Mouse (Mus musculus) neural tube, embryonic 13.5 days (tissue): ENCODE results near the gene Cdiptos. TPM values are rescaled to one million over a fixed set of nuclear protein-coding genes. Genes with fewer than 3 reads are reported as not detected.

Experiments used
- ATAC-seq: fragments of 200-750 bp; cut with Nextera tagmentation; 2 replicates; pipeline ENCODE4 v1.8.0; 2017; ENCODE audit warnings: low read depth, mild to moderate bottlenecking, moderate TSS enrichment, moderate library complexity
- H3K27ac ChIP-seq: fragments of 300-500 bp; sonication (generic); replicated peaks from 2 replicates; pipeline ENCODE4 v1.5.1; 2015; ENCODE audit warnings: moderate library complexity, mild to moderate bottlenecking, inconsistent platforms
- H3K27me3 ChIP-seq: fragments of 300-500 bp; sonication (generic); 2 replicates; pipeline ENCODE4 v1.6.1; 2015; ENCODE audit warnings: mild to moderate bottlenecking, inconsistent platforms
- H3K36me3 ChIP-seq: fragments of 300-500 bp; sonication (generic); 2 replicates; pipeline ENCODE4 v1.6.1; 2015; ENCODE audit warnings: mild to moderate bottlenecking, inconsistent platforms
- H3K4me1 ChIP-seq: fragments of 300-500 bp; sonication (generic); replicated peaks from 2 replicates; pipeline ENCODE4 v1.6.1; 2015; ENCODE audit warnings: inconsistent platforms
- H3K4me2 ChIP-seq: fragments of 300-500 bp; sonication (generic); 2 replicates; pipeline ENCODE4 v1.6.1; 2015; ENCODE audit warnings: inconsistent platforms, mild to moderate bottlenecking, moderate library complexity
- H3K4me3 ChIP-seq: fragments of 300-500 bp; sonication (generic); 2 replicates; pipeline ENCODE4 v1.5.1; 2015; ENCODE audit warnings: mild to moderate bottlenecking, inconsistent platforms
- H3K9ac ChIP-seq: fragments of 300-500 bp; sonication (generic); 2 replicates; pipeline ENCODE4 v1.6.1; 2015; ENCODE audit warnings: moderate library complexity, mild to moderate bottlenecking, inconsistent platforms
- H3K9me3 ChIP-seq: fragments of 300-500 bp; sonication (generic); 2 replicates; pipeline ENCODE4 v1.6.1; 2016; ENCODE audit warnings: inconsistent platforms
- WGBS: fragments of 180-500 bp; shearing (Covaris S2); methylation state at CpG from one replicate; pipeline ENCODE4 v1.1.7; 2015; 5-methylcytosine and 5-hydroxymethylcytosine counted together
- polyA plus RNA-seq: library from polyadenylated mRNA; unstranded; fragments of >200 nt; fragmentation: Nextera tagmentation; extraction: Ambion mirVana; gene quantifications from 2 replicates; pipeline ENCODE4 v1.2.1, GENCODE M21; 2015

Cdiptos gene
- polyA plus RNA-seq, 1 experiment from 2014 or later, result 1.2 TPM

DNA sequence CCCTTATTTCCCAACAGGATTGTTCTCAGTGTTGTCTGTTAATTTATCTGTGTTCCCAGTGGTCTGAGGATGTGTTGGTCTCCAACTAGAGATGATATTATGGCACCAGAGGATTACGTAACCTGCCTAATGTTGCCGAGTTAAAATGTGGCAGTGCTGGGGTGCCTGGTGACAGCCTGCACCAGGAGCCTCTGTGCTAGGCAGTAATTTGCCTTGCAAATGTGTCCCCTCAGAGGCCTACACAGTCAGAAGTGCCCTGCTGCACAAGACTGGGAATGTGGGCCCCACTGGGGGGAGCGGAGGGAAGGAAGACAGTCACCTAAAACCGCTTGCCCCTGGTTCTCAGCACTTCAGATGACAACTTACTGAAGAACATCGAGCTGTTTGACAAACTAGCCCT is 34.1 kb downstream of the Cdiptos start:
- no peak overlapping the region for H3K27ac ChIP-seq
- H3K4me2 ChIP-seq, result no peak overlapping the region
- H3K27me3 ChIP-seq, result no peaks in the 10 kb centered on the region
- WGBS, result 56% methylated on average over 5 of the region's 5 CpGs
- no peak overlapping the region for H3K9ac ChIP-seq
- peaks cover 9% of the 10 kb centered on the region; the same call in 1 of the 2 replicates for H3K4me1 ChIP-seq
- peaks cover 64% of the 10 kb centered on the region for H3K36me3 ChIP-seq
- ATAC-seq, result no peak
- no peaks in the 10 kb centered on the region for H3K9me3 ChIP-seq
- H3K4me3 ChIP-seq, result no peak overlapping the region

DNA sequence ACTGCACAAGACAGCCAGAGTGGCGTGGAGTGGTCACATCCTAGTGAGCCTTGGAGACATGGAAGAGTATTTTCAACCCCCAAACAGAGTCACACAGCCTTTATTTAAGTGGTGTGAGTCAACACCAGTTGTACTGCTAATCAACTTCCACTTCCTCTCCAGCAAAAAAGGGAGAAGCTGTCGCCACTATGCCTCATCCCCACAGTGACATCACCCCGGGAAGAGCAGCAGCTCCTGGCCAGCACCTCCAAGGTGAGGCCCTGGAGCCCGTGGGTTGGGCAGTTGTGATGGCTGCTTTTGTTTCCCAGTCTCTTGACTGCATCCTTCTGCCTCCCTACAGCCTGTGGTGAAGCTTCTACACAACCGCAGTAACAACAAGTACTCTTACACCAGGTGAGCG is 34.7 kb downstream of the Cdiptos start:
- Histone ChIP-seq H3K27ac (no peak overlapping the region), H3K36me3 (peaks cover 66% of the 10 kb centered on the region), H3K4me3 (no peak overlapping the region), H3K4me2 (no peak overlapping the region), H3K27me3 (no peaks in the 10 kb centered on the region), H3K4me1 (peaks cover 5% of the 10 kb centered on the region; the same call in 1 of the 2 replicates), H3K9ac (no peak overlapping the region), H3K9me3 (no peaks in the 10 kb centered on the region)
- 40% methylated on average over 6 of the region's 6 CpGs for WGBS
- ATAC-seq, result no peak

DNA sequence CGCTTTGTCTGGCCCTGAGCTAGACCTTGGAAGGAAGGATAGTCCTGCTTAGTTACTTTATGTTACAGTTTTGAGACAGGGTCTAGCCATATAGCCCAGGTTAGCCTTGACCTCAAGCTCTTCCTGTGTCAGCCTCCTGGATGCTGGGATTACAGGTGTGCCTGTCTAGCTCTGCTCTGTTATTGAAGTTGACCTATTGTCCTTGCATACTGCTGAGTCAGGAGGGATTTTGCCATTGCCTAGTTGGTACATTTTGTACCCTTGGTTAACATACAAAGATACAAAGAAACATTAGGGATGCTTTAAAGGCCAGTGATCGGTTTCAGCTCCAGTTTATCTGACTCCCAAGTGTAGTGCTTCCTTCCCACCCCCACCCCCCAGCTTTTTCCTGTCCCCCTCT is 43.2 kb downstream of the Cdiptos start:
- no peak for ATAC-seq
- Histone ChIP-seq H3K27ac (no peak overlapping the region), H3K27me3 (no peaks in the 10 kb centered on the region), H3K9me3 (no peaks in the 10 kb centered on the region), H3K4me2 (no peak overlapping the region), H3K36me3 (peaks cover 48% of the 10 kb centered on the region), H3K4me3 (no peak overlapping the region), H3K9ac (no peak overlapping the region), H3K4me1 (peaks cover 19% of the 10 kb centered on the region)
- 88% methylated on average over 2 of the region's 2 CpGs for WGBS

DNA sequence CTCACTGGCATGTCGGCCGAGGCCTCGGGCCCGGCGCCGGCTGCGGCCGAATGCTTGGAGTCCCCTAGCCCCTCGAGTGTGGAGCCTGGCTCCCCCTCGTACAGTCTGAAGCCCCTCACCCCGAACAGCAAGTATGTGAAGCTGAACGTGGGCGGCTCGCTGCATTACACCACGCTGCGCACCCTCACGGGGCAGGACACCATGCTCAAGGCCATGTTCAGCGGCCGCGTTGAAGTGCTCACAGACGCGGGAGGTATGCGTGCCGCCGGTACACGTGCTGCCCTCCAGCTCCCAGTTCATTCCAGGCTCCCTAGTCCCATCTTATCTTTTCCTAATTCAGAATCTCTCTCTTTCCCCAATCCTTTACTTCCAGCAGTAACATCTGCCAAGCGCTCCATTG is 46.9 kb downstream of the Cdiptos start:
- Histone ChIP-seq H3K9ac (peak overlapping the region; percentile 77), H3K4me3 (peak overlapping the region; percentile 80), H3K4me2 (peak overlapping the region; percentile 86), H3K27me3 (no peaks in the 10 kb centered on the region), H3K4me1 (peaks cover 19% of the 10 kb centered on the region), H3K27ac (peak overlapping the region; percentile 80), H3K36me3 (peaks cover 18% of the 10 kb centered on the region; the same call in 1 of the 2 replicates), H3K9me3 (no peaks in the 10 kb centered on the region)
- ATAC-seq, result peak; percentile 74
- 1% methylated on average over 27 of the region's 27 CpGs for WGBS

DNA sequence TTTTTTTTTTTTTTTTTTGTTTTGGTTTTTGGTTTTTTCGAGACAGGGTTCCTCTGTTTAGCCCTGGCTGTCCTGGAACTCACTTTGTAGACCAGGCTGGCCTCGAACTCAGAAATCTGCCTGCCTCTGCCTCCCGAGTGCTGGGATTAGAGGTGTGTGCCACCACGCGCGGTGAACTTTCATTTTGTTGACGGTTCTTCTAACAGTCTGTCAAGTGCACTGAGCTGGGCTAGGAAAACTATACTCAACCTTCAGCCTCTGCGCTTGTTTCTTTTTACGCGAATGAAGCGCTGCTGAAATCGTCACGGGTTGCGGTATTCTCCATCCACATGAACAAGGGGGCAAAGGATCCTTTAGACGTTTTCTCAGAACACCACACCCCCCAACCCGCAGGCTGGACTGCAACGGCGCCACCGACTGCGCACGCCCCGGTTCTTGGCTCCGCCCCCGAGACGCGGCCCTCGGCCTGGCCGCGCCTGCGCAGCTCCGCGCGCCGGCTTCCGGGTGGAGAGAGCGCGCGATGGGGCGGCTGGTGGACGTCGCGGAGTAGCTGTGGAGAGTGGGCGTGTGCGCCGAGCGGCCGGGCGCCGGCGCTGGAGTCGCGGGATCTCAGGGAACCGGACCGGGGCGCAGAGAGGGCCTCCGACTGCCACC is 47.4 kb downstream of the Cdiptos start, which contains the start of gene Kctd13:
Gene Kctd13, plus strand, starts transcription at position 496 of the 654 bp plus-strand sequence.
- peak within 1 kb of the TSS; percentile 80 for H3K4me3 ChIP-seq
- H3K27me3 ChIP-seq, result no peaks in the 10 kb centered on the region
- 3% methylated on average over 56 of the region's 56 CpGs for WGBS
- peak; percentile 98 for ATAC-seq
- no peaks in the 10 kb centered on the region for H3K9me3 ChIP-seq
- peaks cover 19% of the 10 kb centered on the region for H3K4me1 ChIP-seq
- H3K9ac ChIP-seq, result peak within 1 kb of the TSS; percentile 77
- H3K36me3 ChIP-seq, result peaks cover 15% of the 10 kb centered on the region; the same call in 1 of the 2 replicates
- H3K27ac ChIP-seq, result peak within 1 kb of the TSS; percentile 80
- peak within 1 kb of the TSS; percentile 86 for H3K4me2 ChIP-seq

DNA sequence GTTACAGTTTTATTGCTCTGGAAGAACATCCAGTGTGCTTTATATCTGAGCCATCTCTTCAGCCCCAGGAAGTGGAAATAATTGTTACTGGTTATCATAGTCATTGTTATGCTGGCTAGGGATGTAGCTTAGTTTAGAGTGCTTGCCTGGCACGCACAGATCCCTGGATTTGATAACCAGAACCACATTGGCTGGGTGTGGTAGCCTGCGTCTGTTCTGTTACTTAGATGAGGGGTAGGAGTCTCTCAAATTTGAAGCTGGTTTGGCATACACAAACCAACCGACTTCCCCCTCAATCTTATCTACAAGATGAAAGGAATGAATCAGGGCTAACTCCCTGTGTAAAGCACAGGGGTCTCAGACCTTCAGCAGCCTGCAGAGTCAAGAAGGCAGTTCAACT is 49.6 kb downstream of the Cdiptos start:
- H3K9me3 ChIP-seq, result no peaks in the 10 kb centered on the region
- no peak overlapping the region for H3K4me3 ChIP-seq
- 66% methylated on average over 3 of the region's 3 CpGs for WGBS
- peaks cover 2% of the 10 kb centered on the region; the same call in 1 of the 2 replicates for H3K36me3 ChIP-seq
- no peak overlapping the region for H3K9ac ChIP-seq
- no peaks in the 10 kb centered on the region for H3K27me3 ChIP-seq
- no peak overlapping the region for H3K4me2 ChIP-seq
- H3K4me1 ChIP-seq, result peaks cover 31% of the 10 kb centered on the region
- no peak for ATAC-seq
- H3K27ac ChIP-seq, result no peak overlapping the region

DNA sequence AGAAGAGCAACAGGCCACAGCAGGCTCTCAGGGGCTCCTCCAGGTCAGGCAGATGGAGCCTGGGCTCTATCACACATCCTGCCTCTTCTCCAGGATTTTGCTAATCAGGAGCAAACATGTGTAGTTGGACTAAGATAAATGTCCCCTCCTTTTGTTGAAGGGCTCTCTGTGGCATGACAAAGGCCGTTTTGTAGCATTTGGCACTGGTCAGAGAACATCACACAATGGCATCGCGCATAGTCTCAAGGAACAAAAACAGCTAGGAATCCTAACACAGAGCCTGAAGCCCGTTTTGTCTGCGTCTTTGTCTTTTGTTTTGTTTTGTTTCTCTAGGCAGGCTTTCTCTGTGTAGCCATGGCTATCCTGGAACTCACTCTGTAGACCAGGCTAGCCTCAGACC is 51.9 kb downstream of the Cdiptos start:
- Histone ChIP-seq H3K9ac (no peak overlapping the region), H3K4me2 (no peak overlapping the region), H3K4me3 (no peak overlapping the region), H3K4me1 (peaks cover 12% of the 10 kb centered on the region), H3K36me3 (no peaks in the 10 kb centered on the region), H3K27ac (0 out of 2 replicates have a peak overlapping the region, but pooled peaks have one; percentile 25), H3K27me3 (no peaks in the 10 kb centered on the region), H3K9me3 (no peaks in the 10 kb centered on the region)
- WGBS, result 26% methylated on average over 5 of the region's 5 CpGs
- ATAC-seq, result no peak

DNA sequence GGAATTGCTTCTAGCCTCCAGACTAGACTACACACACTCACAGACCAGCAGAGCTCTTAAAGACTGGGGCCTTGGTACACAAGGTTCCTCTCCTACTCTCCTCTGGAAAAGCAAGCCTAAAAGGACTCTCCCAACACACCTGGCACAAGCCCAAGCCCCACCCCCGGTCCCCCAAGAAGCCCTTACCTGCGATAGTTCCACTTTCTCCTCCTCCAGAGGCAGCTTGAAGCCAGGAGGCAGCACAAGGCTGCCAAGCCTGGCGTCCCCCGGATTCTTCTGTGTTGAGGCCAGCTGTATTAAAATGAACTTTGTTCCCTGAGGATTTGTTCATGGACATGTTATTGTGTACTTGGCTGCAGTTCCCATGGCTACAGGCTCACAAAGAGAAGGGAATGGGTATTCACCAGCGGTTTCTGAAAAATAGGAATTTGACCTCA is 53.3 kb downstream of the Cdiptos start, which contains the start of gene Tmem219:
Gene Tmem219, minus strand, starts transcription at position 294 of the 437 bp plus-strand sequence.
- no peaks in the 10 kb centered on the region for H3K27me3 ChIP-seq
- H3K9ac ChIP-seq, result no peak within 1 kb of the TSS
- 17% methylated on average over 5 of the region's 5 CpGs for WGBS
- ATAC-seq, result no peak
- peaks cover 12% of the 10 kb centered on the region for H3K4me1 ChIP-seq
- no peak within 1 kb of the TSS for H3K4me2 ChIP-seq
- 0 out of 2 replicates have a peak within 1 kb of the TSS, but pooled peaks have one; percentile 25 for H3K27ac ChIP-seq
- no peaks in the 10 kb centered on the region for H3K9me3 ChIP-seq
- no peak within 1 kb of the TSS for H3K4me3 ChIP-seq
- no peaks in the 10 kb centered on the region for H3K36me3 ChIP-seq

Other genes with a start within 250 kb of the Cdiptos start
- gene Mapk3, start 216.5 kb downstream of the Cdiptos start, polyA plus RNA-seq, result 97.6 and 108 TPM in 2 replicates
- gene Gdpd3, start 209.8 kb downstream of the Cdiptos start, polyA plus RNA-seq, result 0.56 and 1.5 TPM in 2 replicates
- 204 and 215 TPM in 2 replicates for gene Ypel3, start 199.1 kb downstream of the Cdiptos start, polyA plus RNA-seq
- 0.25 and 0.66 TPM in 2 replicates for gene Tbx6, start 194.6 kb downstream of the Cdiptos start, polyA plus RNA-seq
- gene Ppp4c, start 183.6 kb downstream of the Cdiptos start, polyA plus RNA-seq, result 216 and 230 TPM in 2 replicates
- 36.8 and 40.6 TPM in 2 replicates for gene Fam57b, start 178.4 kb downstream of the Cdiptos start, polyA plus RNA-seq
- gene 4930451I11Rik, start 144.5 kb downstream of the Cdiptos start, polyA plus RNA-seq, result not detected in 2 replicates
- 8.2 and 9.5 TPM in 2 replicates for gene Doc2a, start 128.7 kb downstream of the Cdiptos start, polyA plus RNA-seq
- 19.0 and 19.9 TPM in 2 replicates for gene Hirip3, start 114.1 kb downstream of the Cdiptos start, polyA plus RNA-seq
- 74.3 and 79.1 TPM in 2 replicates for gene Ino80e, start 113.7 kb downstream of the Cdiptos start, polyA plus RNA-seq
- gene Taok2, start 91.4 kb downstream of the Cdiptos start, polyA plus RNA-seq, result 48.7 and 50.5 TPM in 2 replicates
- 25.3 and 25.7 TPM in 2 replicates for gene Tmem219, start 53.2 kb downstream of the Cdiptos start, polyA plus RNA-seq
- gene Kctd13, start 47.2 kb downstream of the Cdiptos start, polyA plus RNA-seq, result 94.3 and 99.3 TPM in 2 replicates
- 5.6 and 6.6 TPM in 2 replicates for gene Asphd1, start 26.5 kb downstream of the Cdiptos start, polyA plus RNA-seq
- gene Sez6l2, start 25.5 kb downstream of the Cdiptos start, polyA plus RNA-seq, result 34.7 and 35.1 TPM in 2 replicates
- 121 and 124 TPM in 2 replicates for gene Cdipt, start 184 bp downstream of the Cdiptos start, polyA plus RNA-seq
- 6.6 and 7.2 TPM in 2 replicates for gene Mvp, start 38.5 kb upstream of the Cdiptos start, polyA plus RNA-seq
- 0.50 and 0.61 TPM in 2 replicates for gene Pagr1b, start 40.4 kb upstream of the Cdiptos start, polyA plus RNA-seq
- 49.5 and 50.4 TPM in 2 replicates for gene Pagr1a, start 41.3 kb upstream of the Cdiptos start, polyA plus RNA-seq
- 47.8 and 81.0 TPM in 2 replicates for gene Gm42742, start 45.0 kb upstream of the Cdiptos start, polyA plus RNA-seq
- 22.0 TPM in 2 replicates for gene Prrt2, start 45.1 kb upstream of the Cdiptos start, polyA plus RNA-seq
- gene Maz, start 50.9 kb upstream of the Cdiptos start, polyA plus RNA-seq, result 71.7 and 72.1 TPM in 2 replicates
- gene Kif22, start 66.4 kb upstream of the Cdiptos start, polyA plus RNA-seq, result 22.8 and 31.5 TPM in 2 replicates
- not detected in 2 replicates for gene Zg16, start 111.2 kb upstream of the Cdiptos start, polyA plus RNA-seq
- 1.0 and 2.4 TPM in 2 replicates for gene AI467606, start 115.3 kb upstream of the Cdiptos start, polyA plus RNA-seq
- gene Qprt, start 146.1 kb upstream of the Cdiptos start, polyA plus RNA-seq, result 0.63 and 1.4 TPM in 2 replicates
- gene Spn, start 161.7 kb upstream of the Cdiptos start, polyA plus RNA-seq, result 0.08 and 0.10 TPM in 2 replicates
- gene Cd2bp2, start 220.0 kb upstream of the Cdiptos start, polyA plus RNA-seq, result 78.7 and 80.0 TPM in 2 replicates
- gene Tbc1d10b, start 232.4 kb upstream of the Cdiptos start, polyA plus RNA-seq, result 32.3 and 32.9 TPM in 2 replicates
- 27.7 and 63.1 TPM in 2 replicates for gene Mylpf, start 232.8 kb upstream of the Cdiptos start, polyA plus RNA-seq